Mouse (Mus musculus): Measurements from ENCODE around the gene Gm8050.
"Not testable (repeated sequence)": the region's sequence is repeated elsewhere in the genome, so short reads cannot be mapped to it uniquely, and the experiment has no call there.

DNA sequence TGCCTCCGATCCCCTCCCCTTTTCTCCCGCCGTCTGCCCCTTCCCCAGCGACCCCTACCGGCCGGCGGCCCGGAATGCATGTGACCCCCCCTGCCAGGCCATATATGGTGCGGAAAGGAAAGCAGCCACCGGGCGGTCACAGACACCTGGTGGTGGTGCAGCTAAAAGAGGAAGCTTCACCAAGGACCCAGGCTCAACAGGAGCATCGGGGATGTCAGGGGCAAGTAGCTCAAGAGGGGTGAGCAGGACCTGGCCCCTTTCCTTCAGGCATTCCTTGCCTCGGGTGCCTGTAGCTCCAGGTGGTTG is 37.1 kb upstream of the Gm8050 start:
- TF ChIP-seq USF1 (IDR thresholded peaks at IDR 0.05; ENCODE audit: low read depth); POLR2A (IDR thresholded peaks at IDR 0.05; ENCODE audit: insufficient read length, low read depth); MAX (IDR thresholded peaks at IDR 0.05; ENCODE audit: low read depth); TCF12 (IDR thresholded peaks at IDR 0.05; ENCODE audit: insufficient read depth, poor library complexity, severe bottlenecking): not testable (repeated sequence)

Data from myocyte (in vitro differentiated cells).